Mouse (Mus musculus) layer of hippocampus, postnatal 14 days (tissue): ENCODE measurements around the gene Etnppl. TPM values are rescaled to one million over a fixed set of nuclear protein-coding genes. Genes with fewer than 3 reads are reported as not detected.

ENCODE experiments used
- DNase-seq, 2 experiments: peaks; one replicate each; pipeline ENCODE4 v3.0.0; 2021 to 2022; ENCODE audit warnings: low spot score in 2 of 2, mixed read lengths in 1 of 2
- total RNA-seq, 2 experiments: library from RNA; stranded (reverse); gene quantifications; 2 replicates each; pipeline ENCODE4 v1.2.3; 2021

Gene Etnppl
- total RNA-seq, 2 experiments from 2014 or later, result 1.9 to 4.3 TPM

DNA sequence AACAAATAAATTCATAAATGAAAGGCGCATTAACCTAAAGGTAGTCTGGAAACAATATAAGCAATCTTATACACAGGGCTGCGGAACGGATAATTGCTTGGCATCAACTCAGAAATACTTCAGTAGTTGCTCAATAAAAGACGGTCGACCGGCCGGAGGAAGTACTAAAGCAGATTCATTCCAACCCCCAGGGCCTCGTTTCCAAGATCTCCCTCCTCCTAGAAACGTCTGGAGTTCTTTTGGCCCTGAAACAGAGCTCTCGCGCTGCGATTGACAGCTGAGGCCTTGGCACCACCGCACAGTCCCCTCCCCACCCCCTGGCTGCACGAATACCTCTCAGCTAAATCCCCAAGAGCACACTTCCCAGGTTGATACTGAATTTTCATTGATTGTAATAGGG, 54.0 kb downstream of the Etnppl start:
- DNase-seq, result no peak

DNA sequence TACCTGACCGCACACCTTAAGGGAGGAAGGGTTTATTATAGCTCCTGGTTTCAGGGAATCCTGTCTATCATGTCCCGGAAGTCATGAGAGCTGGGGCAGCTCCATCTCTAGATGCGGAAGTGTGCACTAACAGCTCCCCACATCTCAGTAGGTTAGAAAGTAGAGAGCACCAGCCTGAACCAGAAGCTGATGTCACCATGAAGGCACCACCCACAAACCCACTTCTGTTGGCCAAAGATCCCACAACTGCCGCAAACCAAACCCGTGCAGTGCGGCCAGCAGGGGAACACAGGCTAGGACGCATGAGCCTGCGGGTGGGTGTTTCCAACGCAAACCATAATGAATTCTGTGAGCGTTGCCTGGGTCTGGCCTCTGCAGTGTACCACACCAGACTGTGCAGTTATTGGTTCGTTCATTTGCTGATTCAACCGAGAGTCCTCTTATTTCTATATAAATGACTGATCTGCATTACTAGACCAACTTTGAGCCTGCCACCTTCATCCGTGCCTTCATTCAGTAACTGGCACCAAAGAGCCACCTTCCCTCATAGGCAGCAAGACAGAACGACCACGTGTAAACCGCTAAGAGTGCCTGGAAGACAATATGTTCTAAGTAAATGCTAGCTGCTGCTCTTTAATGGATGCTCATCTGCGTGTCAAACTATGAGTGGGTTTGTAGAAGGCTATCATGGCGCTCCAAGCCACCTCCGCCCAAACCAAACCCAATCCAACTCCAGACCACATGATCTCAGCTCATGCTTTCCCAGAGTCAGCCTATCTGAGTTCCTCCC, 60.6 kb downstream of the Etnppl start:
- DNase-seq, result no peak

DNA sequence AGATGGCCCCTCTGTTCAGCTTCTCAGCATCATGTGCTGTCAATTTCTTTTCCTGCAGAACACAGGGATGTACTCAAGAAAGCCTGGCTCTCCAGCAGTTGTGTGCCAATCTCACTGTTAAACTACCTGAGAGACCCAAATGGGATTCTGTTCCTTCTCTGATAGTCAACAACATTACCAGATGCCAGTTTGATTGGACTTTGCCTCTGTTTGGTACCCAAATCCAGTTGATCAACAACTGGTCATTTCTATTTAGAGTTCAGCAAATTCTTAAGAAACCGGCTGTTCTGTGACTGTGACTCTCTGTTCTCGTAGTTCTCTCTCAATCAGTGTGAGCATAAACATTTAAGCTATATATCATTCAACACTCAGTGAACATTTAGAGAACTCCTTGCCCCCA, 64.0 kb downstream of the Etnppl start:
- DNase-seq, result no peak

- peak in 1 of 2 experiments; percentile 27 for DNase-seq
Observed at GRCm38 (mm10) chr3:130682183-130682582, 64.9 kb downstream of the Etnppl start.

- DNase-seq, result no peak
Observed at GRCm38 (mm10) chr3:130683836-130684235, 66.6 kb downstream of the Etnppl start.

DNA sequence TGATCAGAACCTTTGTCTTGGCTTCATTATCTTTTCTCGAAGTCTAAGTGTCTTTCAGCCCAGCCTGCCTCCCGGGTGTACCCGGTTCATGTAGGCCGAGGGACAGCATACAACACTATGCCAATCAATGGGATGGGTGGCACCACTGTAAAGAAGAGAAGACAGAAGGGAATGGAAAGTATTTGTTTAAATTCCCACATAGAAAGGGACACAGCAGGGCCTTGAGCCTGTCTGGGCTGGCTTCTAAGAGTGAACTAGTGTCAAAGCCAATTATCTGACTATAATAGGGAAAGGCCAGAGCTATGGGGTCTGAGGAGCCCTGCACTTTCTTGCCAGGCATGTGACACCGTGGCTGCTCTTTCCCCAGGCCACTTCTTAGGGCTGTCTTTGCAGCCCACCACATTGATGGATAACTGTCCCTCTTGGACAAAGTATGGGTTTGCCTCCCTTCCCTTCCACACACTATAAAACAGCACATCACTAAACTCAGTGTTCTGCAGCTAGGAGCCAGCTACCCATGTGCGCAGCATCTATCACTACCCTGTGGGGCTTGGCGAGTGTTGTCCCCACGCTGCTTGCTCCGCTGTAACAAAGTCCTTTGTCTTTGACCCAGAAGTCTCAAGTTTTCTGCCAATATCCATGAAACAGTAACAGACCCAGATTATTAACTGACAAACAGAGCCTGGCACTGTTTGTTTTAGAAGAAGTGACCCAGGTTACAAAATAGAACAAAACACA, 67.2 kb downstream of the Etnppl start:
- DNase-seq, result no peak

- no peak for DNase-seq
Observed at GRCm38 (mm10) chr3:130685014-130685366, 67.7 kb downstream of the Etnppl start.

GRCm38 (mm10) chr3:130687051-130687450, 69.8 kb downstream of the Etnppl start:
- no peak for DNase-seq

Other genes starting within 250 kb of the Etnppl start
- 10 to 100 TPM; 69.3 to 75.0 TPM for gene Ostc, start 92.0 kb downstream of the Etnppl start, total RNA-seq
- gene Rpl34, start 113.0 kb downstream of the Etnppl start, total RNA-seq, result 100 to 1,000 TPM; 330 to 351 TPM